Mouse (Mus musculus) G1E (cell line): ENCODE data around the gene Akr7a5.

Experiments
- CTCF ChIP-seq: IDR thresholded peaks from 2 replicates; pipeline ENCODE4 v1.5.1; 2012; ENCODE audit warnings: low read depth, low read length, inconsistent platforms, mixed read lengths
- GATA1 ChIP-seq: IDR thresholded peaks from 2 replicates; pipeline ENCODE4 v1.6.1; 2012; ENCODE audit warnings: borderline replicate concordance, low read length, inconsistent platforms, mixed read lengths
- TAL1 ChIP-seq: conservative IDR thresholded peaks from 2 replicates; pipeline ENCODE4 v1.6.1; 2012; ENCODE audit warnings: low read depth, low read length, inconsistent platforms, mixed read lengths

GRCm38 (mm10) chr4:139267335-139267734 lies 43.2 kb upstream of the Akr7a5 start:
- no peak for TF ChIP-seq TAL1
- TF ChIP-seq GATA1: no peak
- no peak for TF ChIP-seq CTCF
